Mouse (Mus musculus) kidney, postnatal 0 days (tissue): Measurements from ENCODE around the gene 0610037L13Rik. TPM values are rescaled to one million over a fixed set of nuclear protein-coding genes. Genes with fewer than 3 reads are reported as not detected.

Experiments
- ATAC-seq: fragments of 200-750 bp; cut with Nextera tagmentation; replicated peaks from 2 replicates; pipeline ENCODE4 v1.8.0; 2017; ENCODE audit warnings: low read depth, moderate number of reproducible peaks, moderate TSS enrichment, moderate library complexity; ENCODE audit not compliant: low FRiP score
- DNase-seq: peaks from one replicate; pipeline ENCODE4 v3.0.0-alpha.2; 2016; ENCODE audit warnings: low spot score
- H3K27ac ChIP-seq: fragments of 300-500 bp; sonication (generic); 2 replicates; pipeline ENCODE4 v1.5.1; 2014; ENCODE audit warnings: mild to moderate bottlenecking
- H3K27me3 ChIP-seq: fragments of 300-500 bp; sonication (generic); 2 replicates; pipeline ENCODE4 v1.6.1; 2014; ENCODE audit warnings: low read length, mixed read lengths; ENCODE audit not compliant: insufficient read depth
- H3K36me3 ChIP-seq: fragments of 300-500 bp; sonication (generic); 2 replicates; pipeline ENCODE4 v1.6.1; 2014; ENCODE audit warnings: low read length, mixed read lengths; ENCODE audit not compliant: insufficient read depth
- H3K4me1 ChIP-seq: fragments of 300-500 bp; sonication (generic); replicated peaks from 2 replicates; pipeline ENCODE4 v1.6.1; 2014; ENCODE audit warnings: antibody characterized with exemption, low read length, mixed read lengths; ENCODE audit not compliant: insufficient read depth
- H3K4me2 ChIP-seq: fragments of 300-500 bp; sonication (generic); 2 replicates; pipeline ENCODE4 v1.6.1; 2014; ENCODE audit warnings: mild to moderate bottlenecking, low read length, moderate library complexity, mixed read lengths
- H3K4me3 ChIP-seq: fragments of 300-500 bp; sonication (generic); replicated peaks from 2 replicates; pipeline ENCODE4 v1.5.1; 2014; ENCODE audit warnings: low read depth, low read length
- H3K9ac ChIP-seq: fragments of 300-500 bp; sonication (generic); 2 replicates; pipeline ENCODE4 v1.6.1; 2014; ENCODE audit warnings: low read depth, low read length
- H3K9me3 ChIP-seq: fragments of 300-500 bp; sonication (generic); replicated peaks from 2 replicates; pipeline ENCODE4 v1.6.1; 2016; ENCODE audit warnings: low read length, inconsistent platforms, mixed read lengths
- CTCF ChIP-seq: IDR thresholded peaks from 2 replicates; pipeline ENCODE4 v1.5.1; 2016; ENCODE audit warnings: antibody characterized with exemption, low read depth, mild to moderate bottlenecking, moderate library complexity
- WGBS: fragments of 180-500 bp; shearing (Covaris S2); extraction: QIAGEN DNeasy Blood & Tissue Kit; methylation state at CpG from one replicate; pipeline ENCODE4 v1.1.7; 2014; 5-methylcytosine and 5-hydroxymethylcytosine counted together
- polyA plus RNA-seq: library from polyadenylated mRNA; unstranded; fragments of >200 nt; fragmentation: Nextera tagmentation; extraction: Ambion mirVana; gene quantifications from 2 replicates; pipeline ENCODE4 v1.2.1, GENCODE M21; 2015

0610037L13Rik gene
- polyA plus RNA-seq: 124 and 129 TPM in 2 replicates

GRCm38 (mm10) chr4:107889731-107890432 lies at the start of gene 0610037L13Rik:
Gene 0610037L13Rik (plus strand): TSS chr4:107889813.
- under 1% methylated on average over 48 of the region's 48 CpGs for WGBS
- Histone ChIP-seq H3K9me3 (no peaks in the 10 kb centered on the region), H3K4me3 (peak within 1 kb of the TSS; percentile 59), H3K27me3 (no peaks in the 10 kb centered on the region), H3K4me1 (no peaks in the 10 kb centered on the region), H3K36me3 (peaks cover 31% of the 10 kb centered on the region; the same call in 1 of the 2 replicates), H3K9ac (peak within 1 kb of the TSS; percentile 55), H3K27ac (peak within 1 kb of the TSS; percentile 84), H3K4me2 (peak within 1 kb of the TSS; percentile 57)
- ATAC-seq (peak; percentile 94), DNase-seq (peak; percentile 97)
- no peak for TF ChIP-seq CTCF

DNA sequence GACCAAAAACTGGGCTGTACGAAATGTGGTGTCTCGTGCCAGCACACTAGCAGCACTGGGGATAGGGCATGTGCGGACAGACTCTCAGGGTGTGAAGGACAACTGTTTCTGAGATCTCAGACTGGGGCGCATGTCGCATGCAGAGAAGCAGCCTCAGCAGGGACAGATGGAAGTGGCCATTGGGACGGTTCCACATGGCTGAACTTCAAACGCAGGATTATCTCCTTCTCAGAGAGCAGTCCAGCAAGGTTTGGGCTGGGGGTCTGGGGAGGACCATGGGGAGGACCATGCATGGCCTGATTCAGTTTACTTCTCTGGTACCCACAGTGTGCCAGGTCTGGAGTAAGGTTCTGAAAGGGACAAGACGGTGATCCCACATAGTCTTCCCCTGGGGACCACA lies 45.9 kb upstream of the 0610037L13Rik start:
- 78% methylated on average over 8 of the region's 8 CpGs for WGBS
- no peak for TF ChIP-seq CTCF
- Histone ChIP-seq H3K27ac (no peak overlapping the region), H3K27me3 (no peaks in the 10 kb centered on the region), H3K4me3 (no peak overlapping the region), H3K4me2 (no peak overlapping the region), H3K9ac (no peak overlapping the region), H3K9me3 (no peaks in the 10 kb centered on the region), H3K36me3 (no peaks in the 10 kb centered on the region), H3K4me1 (no peaks in the 10 kb centered on the region)
- ATAC-seq: no peak
- DNase-seq: no peak

DNA sequence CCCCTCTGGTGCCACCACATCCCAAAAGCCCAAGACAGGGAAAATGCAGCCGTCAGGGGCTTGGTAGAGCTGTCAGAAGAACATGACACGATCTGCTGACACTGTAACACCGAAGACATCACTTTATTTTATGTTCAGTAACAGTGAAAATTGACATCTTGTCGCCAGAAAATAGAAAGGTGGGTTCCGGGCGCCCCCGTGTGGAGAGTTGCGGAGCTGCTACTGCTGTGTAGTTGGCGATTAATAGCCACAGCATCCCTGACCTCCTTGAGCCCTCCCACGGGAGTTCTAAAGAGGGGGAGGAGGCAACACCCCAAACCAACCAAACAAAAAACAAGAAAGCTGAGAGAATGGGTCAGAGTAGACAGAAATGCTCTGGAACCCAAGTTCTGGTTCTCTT lies 44.6 kb upstream of the 0610037L13Rik start:
- Histone ChIP-seq H3K36me3 (no peaks in the 10 kb centered on the region), H3K9ac (no peak overlapping the region), H3K27ac (no peak overlapping the region), H3K4me3 (no peak overlapping the region), H3K4me1 (no peaks in the 10 kb centered on the region), H3K27me3 (no peaks in the 10 kb centered on the region), H3K9me3 (no peaks in the 10 kb centered on the region), H3K4me2 (no peak overlapping the region)
- peak; percentile 92 for TF ChIP-seq CTCF
- 2% methylated on average over 10 of the region's 10 CpGs for WGBS
- DNase-seq (peak; percentile 81), ATAC-seq (no peak)

- Histone ChIP-seq H3K27me3 (no peaks in the 10 kb centered on the region), H3K4me2 (no peak overlapping the region), H3K9me3 (no peaks in the 10 kb centered on the region), H3K4me3 (no peak overlapping the region), H3K27ac (no peak overlapping the region), H3K9ac (no peak overlapping the region), H3K4me1 (no peaks in the 10 kb centered on the region), H3K36me3 (no peaks in the 10 kb centered on the region)
- 67% methylated on average over 7 of the region's 7 CpGs for WGBS
- no peak for TF ChIP-seq CTCF
- no peak for ATAC-seq
- DNase-seq: no peak
These were observed 42.8 kb upstream of the 0610037L13Rik start for GRCm38 (mm10) chr4:107846795-107847194.

DNA sequence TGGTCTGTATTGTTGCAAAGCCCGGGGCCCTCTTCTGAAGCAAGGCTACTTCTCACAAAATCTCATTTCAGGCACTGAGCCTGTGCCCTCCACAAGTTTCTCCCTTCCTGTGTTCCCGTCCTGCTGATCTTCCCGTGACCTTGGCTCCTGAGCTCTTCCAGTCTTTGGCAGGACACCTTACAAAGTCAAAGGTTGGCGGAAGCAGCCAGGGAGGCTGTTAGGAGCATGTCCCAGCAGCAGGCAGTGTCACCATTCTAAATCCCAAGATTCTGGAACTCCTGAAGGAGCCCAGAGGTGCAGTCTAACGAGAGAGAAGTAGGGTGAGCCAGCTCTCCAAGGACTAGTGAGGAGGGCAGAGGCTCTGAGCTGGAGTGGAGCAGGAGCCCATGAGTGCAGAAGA lies 41.1 kb upstream of the 0610037L13Rik start:
- Histone ChIP-seq H3K9ac (no peak overlapping the region), H3K4me2 (no peak overlapping the region), H3K27me3 (no peaks in the 10 kb centered on the region), H3K4me3 (no peak overlapping the region), H3K9me3 (no peaks in the 10 kb centered on the region), H3K27ac (no peak overlapping the region), H3K4me1 (no peaks in the 10 kb centered on the region), H3K36me3 (no peaks in the 10 kb centered on the region)
- no peak for ATAC-seq
- no peak for DNase-seq
- 76% methylated on average over 5 of the region's 5 CpGs for whole genome bisulfite sequencing
- no peak for TF ChIP-seq CTCF

DNA sequence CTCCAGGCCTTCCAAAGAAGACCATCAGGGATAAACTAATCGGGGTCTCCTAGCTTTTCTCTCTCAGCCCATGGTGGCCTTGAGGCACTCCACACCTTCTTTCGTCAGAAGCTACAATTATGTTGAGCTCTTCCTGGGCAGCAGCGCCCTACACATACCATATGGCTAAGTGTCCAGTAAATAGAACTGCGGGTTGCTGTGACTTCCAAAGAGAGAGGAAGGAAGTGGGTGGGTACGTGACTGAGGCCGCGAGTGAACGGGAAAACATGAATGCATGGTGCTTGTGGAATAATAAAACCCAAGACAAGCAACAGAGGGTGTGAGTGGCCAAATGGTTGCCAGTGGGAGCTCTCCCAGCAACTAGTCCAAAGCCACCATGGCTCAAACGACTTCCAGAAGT lies 40.0 kb upstream of the 0610037L13Rik start:
- no peak for ATAC-seq
- no peaks in the 10 kb centered on the region for H3K27me3 ChIP-seq
- H3K4me1 ChIP-seq: no peaks in the 10 kb centered on the region
- H3K27ac ChIP-seq: no peak overlapping the region
- H3K9ac ChIP-seq: no peak overlapping the region
- H3K4me3 ChIP-seq: no peak overlapping the region
- no peak overlapping the region for H3K4me2 ChIP-seq
- no peak for TF ChIP-seq CTCF
- H3K9me3 ChIP-seq: no peaks in the 10 kb centered on the region
- H3K36me3 ChIP-seq: no peaks in the 10 kb centered on the region
- DNase-seq: no peak
- WGBS: 48% methylated on average over 9 of the region's 9 CpGs
